Mouse (Mus musculus): ENCODE data around the gene Fam53b. TPM values are rescaled to one million over a fixed set of nuclear protein-coding genes. Genes with fewer than 3 reads are reported as not detected.

Fam53b gene
- total RNA-seq, 2 experiments from 2014 or later, result 34.6 to 40.9 TPM

GRCm38 (mm10) chr7:132767999-132768370 is 45.7 kb downstream of the Fam53b start:
- no peak for DNase-seq (ENCODE audit: extremely low spot score in 1 of 2, low spot score in 1 of 2)

DNA sequence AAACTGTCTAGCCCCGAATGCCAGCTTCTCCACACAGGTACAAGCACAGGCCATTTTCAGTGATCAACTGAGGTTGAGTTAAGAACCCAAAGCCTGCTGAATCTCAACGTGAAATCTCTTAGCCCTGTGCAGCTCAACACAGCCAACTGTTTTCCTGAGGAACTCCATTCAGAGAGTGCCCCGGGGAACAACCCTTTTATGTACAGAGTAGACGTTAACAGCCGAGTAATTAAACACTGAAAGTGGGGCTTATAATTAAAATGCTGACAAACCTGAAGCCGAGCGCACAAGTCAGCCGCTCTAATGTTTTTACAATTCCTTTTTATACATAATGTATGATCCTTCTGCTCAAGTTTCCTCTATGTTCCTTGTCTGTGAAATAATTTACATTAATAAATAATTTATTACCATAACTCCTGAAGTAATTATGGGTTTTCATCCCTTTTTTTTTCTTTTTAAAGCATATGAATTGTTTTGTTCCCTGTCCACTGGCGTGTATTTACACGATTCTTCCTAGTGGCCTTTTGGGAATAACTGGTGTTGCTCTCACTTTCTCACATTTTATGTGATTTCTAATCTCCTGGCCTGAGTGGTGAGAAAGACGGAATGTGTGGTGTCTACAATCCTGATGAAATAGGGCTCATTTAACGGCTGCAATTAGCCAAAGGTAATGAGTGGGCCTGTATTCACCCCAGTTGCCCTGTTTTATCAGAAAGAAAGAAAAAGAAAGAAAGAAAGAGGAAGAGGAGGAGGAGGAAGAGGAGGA is 46.3 kb downstream of the Fam53b start:
- DNase-seq (ENCODE audit: extremely low spot score in 1 of 2, low spot score in 1 of 2), result no peak

GRCm38 (mm10) chr7:132766235-132766871 is 47.3 kb downstream of the Fam53b start:
- no peak for DNase-seq (ENCODE audit: extremely low spot score in 1 of 2, low spot score in 1 of 2)

GRCm38 (mm10) chr7:132765629-132766186 is 48.0 kb downstream of the Fam53b start:
- DNase-seq (ENCODE audit: extremely low spot score in 1 of 2, low spot score in 1 of 2), result no peak

DNA sequence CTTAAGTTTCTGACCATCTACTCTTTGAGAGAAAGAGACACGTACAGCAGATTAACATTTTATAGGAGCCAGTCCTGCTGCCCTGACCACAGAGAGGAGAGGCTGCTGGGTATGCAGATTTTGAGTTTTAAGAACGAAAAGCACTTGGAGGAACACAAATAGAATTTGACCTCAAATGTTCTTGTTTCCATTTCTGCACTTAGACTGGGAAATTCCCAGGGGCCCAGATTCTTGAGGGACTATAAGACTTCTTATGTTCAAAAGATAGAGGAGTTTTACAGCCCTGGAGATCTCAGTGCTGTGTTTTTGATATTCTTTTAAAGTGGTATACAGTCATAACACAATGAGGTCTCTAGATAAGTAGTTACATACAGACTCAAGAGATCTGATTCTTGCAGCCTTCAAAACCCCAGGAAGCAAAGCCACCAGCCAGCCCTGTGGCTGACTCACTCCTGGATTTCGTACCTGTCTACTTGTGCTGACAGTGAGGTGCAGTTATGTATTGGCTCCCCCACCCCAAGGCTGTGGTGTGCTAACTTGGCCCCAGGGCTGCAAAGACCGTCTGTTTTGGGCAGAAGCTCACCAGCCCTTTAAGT is 48.7 kb downstream of the Fam53b start:
- no peak for DNase-seq (ENCODE audit: extremely low spot score in 1 of 2, low spot score in 1 of 2)

DNA sequence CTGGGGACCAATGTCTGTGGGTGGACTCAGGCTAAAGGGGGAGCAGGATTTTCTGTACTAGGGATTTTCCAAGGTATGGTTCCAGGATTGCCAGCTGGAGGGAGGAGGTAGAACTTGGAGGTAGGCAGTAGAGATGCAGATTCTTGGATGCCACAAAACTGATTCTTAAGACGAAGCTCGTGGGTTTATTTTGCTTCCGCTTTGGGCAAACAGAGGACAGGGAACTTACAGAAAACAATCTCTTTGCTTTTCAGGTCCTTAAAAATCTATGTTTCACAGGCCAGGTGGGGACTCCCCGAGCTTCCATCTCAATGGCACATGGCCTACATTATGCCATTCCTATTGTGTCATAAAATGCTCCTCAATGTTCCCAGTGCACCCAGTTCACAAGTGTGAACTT is 49.4 kb downstream of the Fam53b start:
- DNase-seq (ENCODE audit: extremely low spot score in 1 of 2, low spot score in 1 of 2), result no peak

- DNase-seq (ENCODE audit: extremely low spot score in 1 of 2, low spot score in 1 of 2), result no peak
Observed at GRCm38 (mm10) chr7:132763911-132764310, 49.8 kb downstream of the Fam53b start.

DNA sequence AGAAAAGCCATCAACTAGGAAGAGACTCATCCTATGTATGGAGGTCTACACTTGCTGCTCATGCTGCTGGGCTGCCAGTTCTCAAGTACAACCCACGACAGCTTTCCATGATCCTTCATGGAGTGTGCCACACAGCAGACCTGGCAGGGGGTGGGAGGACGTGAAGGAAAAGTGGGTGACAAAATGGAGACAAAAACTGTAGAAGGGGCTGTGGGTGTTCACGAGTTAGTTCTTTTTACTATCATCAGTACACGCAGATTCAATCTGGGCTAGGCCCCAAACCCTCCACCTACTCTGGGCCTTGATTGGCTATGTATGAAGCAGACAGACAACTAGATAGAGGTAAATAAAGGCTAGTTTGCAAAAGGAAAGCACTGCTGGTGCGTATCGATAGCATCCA is 50.3 kb downstream of the Fam53b start:
- no peak for DNase-seq (ENCODE audit: extremely low spot score in 1 of 2, low spot score in 1 of 2)

DNA sequence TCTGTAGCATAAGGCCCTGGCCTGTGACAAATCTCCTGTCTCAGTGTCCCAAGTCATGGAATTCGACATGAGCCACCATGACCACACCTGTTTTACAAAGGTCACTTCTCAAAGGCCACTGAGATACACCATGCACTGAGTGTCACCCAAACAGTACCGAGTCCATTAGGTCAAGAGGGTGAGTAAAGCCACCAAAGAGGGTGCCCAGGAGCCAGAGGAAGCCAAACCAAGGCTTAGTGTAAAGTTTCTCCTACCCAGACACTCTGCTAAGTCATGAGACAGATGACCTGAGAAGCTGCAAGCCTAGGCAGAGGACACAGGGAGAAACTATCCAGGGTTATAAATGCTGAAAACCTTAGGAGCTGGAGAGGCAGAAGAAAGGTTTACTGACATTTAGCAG is 52.3 kb downstream of the Fam53b start:
- no peak for DNase-seq (ENCODE audit: extremely low spot score in 1 of 2, low spot score in 1 of 2)

DNA sequence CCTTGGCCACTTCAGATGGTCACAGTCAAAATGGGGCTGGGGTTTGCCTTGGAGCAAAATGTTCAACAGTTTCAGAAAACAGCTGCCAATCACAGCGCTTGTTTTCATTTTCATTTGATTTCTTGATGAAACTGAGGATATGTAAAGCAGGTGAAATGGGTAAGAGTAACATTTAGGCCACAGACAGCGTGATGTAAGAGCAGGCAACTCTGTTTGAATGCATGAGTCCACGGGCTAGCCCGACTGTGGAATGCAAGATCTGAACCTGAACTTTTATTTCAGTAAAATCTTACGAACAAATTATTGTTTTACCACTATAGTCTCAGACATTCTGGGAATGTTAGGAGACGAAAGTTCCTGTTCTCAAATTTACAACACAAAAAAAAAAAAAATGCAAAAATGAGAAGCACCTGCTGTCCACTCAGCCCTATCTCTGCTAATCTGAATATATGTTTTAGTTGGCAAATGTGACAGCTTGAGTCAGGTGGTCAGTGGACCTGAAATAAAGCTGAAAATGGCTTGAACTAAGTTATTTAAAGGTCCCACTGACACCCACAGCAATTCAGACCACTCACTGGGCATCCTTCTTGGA is 53.0 kb downstream of the Fam53b start:
- DNase-seq (ENCODE audit: extremely low spot score in 1 of 2, low spot score in 1 of 2), result no peak

- DNase-seq (ENCODE audit: extremely low spot score in 1 of 2, low spot score in 1 of 2), result no peak
Observed at GRCm38 (mm10) chr7:132759926-132760325, 53.8 kb downstream of the Fam53b start.

- no peak for DNase-seq (ENCODE audit: extremely low spot score in 1 of 2, low spot score in 1 of 2)
Observed at GRCm38 (mm10) chr7:132759405-132759891, 54.2 kb downstream of the Fam53b start.

GRCm38 (mm10) chr7:132758875-132759274 is 54.8 kb downstream of the Fam53b start:
- no peak for DNase-seq (ENCODE audit: extremely low spot score in 1 of 2, low spot score in 1 of 2)

- no peak for DNase-seq (ENCODE audit: extremely low spot score in 1 of 2, low spot score in 1 of 2)
Observed at GRCm38 (mm10) chr7:132756325-132756724, 57.4 kb downstream of the Fam53b start.

DNA sequence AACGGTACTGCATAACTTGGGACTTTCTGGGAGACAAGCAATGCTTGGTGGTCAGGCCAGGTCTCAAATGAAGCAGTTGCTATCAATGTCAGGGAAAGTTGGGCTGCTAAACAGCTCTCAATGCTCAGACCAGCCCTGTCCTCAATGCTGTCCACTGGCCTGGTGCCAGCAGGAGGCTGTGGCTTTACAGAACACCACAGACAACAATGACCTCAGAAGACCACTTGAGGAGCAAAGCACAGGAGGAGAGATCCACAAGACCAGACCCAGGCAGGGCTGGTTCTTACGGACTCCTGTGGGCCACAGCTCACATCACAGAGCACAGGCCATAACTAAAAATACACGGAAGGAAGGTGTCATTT is 59.3 kb downstream of the Fam53b start:
- no peak for DNase-seq (ENCODE audit: extremely low spot score in 1 of 2, low spot score in 1 of 2)

DNA sequence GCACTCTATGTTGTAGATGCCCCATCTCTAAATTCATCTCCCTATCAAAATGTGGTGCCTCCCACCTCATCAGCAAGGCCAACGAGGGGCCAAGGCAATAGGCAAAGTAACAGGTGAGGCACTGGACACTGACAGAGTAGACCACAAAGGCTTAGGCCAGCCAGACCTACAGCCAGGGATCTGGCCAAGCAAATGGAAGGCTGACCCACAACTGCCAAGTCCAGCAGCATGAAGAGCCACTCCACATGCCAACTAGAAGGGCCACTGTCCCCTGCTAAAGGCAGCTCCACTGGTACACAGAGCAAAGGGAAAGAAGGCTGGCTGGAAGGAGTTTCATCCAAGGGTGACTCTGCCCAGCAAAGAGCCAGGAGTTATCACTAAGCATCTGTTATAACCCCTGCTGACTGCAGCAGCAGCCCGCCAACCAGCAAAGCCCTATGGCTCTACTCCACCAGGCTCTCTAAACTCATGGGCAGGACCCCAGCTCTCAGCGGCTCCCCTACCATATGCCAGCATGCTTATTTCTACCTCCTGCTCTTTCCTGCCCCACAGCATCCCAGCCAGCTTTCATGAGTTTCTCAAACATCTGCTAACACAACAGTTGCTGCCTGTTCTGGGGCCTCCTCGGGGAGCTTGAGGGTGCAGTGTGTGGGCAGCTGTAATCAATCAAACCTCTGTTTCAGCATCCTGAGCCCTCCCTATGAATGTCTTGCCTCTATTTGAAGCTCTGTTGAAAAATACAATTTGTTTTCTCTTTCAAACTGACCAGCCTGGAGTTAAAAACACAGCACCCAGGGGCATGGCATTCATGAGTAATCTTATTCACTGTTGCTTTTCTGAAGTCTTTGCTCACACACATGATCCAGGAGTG is 59.9 kb downstream of the Fam53b start:
- DNase-seq (ENCODE audit: extremely low spot score in 1 of 2, low spot score in 1 of 2), result no peak

DNA sequence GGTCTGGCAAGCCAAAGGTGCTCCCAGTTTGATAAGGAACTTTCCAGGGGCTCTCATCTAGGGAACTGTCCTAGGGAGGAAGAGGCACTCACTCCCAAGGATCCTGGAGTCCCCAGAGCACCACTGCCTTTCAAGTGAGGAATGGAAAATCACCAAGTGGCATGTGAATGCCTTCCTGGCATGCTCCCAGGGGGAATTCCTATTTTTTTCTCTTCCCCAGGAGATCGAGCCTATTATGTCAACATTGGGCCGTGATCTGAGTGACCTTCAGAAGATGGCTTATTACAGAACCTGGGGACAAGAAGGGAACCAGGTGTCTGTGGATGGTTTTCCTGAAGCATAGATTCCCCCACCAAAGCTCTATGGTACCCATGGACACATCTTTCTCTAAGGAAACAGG is 62.0 kb downstream of the Fam53b start:
- DNase-seq (ENCODE audit: extremely low spot score in 1 of 2, low spot score in 1 of 2), result no peak

DNA sequence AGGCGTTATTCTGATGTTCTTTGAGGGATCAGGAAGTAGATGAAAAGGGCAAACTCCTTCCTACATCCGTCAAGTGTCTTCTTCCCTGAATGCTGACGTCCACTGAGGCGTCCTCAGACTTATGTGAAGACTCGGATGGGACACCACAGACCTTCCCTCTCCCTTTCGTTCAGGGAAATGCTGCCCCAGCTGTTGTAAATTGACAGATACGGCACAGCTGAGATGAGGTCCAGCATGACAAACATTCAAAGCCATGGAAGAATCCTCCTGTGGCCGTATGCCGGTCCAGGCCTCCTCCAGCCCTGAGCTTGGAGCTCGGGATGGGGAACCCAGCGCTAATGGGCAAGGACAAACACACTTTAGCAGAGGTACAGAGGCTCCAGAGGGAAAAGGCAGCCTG is 64.2 kb downstream of the Fam53b start:
- no peak for DNase-seq (ENCODE audit: extremely low spot score in 1 of 2, low spot score in 1 of 2)

DNA sequence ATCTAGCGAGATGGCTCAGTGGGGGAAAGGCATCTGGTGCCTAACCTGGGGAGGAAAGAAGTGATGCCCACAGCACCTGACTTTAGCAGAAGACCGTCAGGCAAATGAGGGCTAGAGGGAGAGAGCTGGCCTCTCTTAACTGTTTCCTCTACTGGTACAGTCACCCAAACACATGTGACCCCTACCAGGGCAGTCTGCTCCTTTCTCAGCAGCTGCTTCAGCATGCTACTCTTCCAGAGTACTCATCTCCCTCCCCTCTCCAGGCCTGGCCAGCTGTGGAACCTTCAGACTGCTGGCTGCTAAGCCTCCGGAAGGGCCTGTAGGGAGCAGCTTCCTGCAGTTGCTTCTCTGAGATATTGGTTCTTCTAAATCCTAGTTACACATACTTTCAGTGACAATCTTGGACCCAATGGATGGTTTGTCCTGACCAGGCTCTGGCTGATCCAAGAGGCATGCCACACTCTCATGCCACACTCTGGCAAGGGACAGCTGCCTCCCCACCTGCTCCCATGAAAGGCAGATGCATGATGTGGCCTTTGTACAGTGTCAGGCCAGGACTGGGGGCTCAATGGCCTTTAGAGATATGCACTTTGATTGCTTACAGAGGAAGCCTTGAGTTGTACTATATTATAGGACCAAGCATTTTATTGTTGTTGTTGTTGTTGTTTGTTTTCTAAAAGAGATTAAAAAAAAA is 65.5 kb downstream of the Fam53b start:
- DNase-seq (ENCODE audit: extremely low spot score in 1 of 2, low spot score in 1 of 2), result no peak

DNA sequence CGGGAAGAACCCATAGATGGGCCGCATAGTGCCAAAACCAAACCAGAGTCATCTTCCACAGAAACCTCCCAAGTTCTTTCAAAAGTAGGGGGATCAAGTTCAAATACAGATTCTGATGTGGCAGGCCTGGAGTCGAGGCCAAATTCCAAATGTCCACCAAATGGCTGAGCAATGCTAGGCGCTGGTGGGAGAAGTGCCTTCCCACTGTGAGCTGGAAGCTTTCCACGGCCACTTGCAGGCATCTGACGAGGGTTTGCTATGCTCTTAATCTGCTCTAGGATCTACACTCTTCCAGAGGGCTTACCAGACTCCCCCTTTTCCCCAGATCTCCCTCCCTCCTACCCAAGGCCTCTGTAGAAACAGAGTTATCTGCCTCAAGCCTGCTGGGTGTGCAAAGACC is 66.6 kb downstream of the Fam53b start:
- DNase-seq (ENCODE audit: extremely low spot score in 1 of 2, low spot score in 1 of 2), result no peak
